ENCODE assay signal across 21 mouse cellular contexts in genomic region chr19:34953842-34954541, GRCm38 (mm10). TPM values are rescaled to one million over a fixed set of nuclear protein-coding genes. Genes with fewer than 3 reads are reported as not detected.
DNase-seq lines count a peak whose midpoint lies in the region; ATAC-seq and TF ChIP-seq lines count a peak whose summit lies in the region.
"Had no signal": no experiment of that assay in that cellular context is flagged by ENCODE, and none has a peak within 500 bp of the region (broad histone marks: within the 10 kb centered on the region; RNA-seq: fewer than 3 reads in every experiment).

No protein-coding gene starts in this region.

- ATAC-seq in heart, embryonic 15.5 days (replicated peaks; ENCODE audit: insufficient number of reproducible peaks, insufficient read depth, low FRiP score, low read depth), result peak; percentile 64; the same call in 1 of the 2 replicates
- ATAC-seq: liver, embryonic 12.5 days; midbrain, embryonic 13.5 days had no signal

- no peaks in the 10 kb centered on the region for H3K27me3 ChIP-seq in heart, embryonic 15.5 days
- H3K27me3 ChIP-seq in hindbrain, embryonic 10.5 days (ENCODE audit: insufficient read depth, poor library complexity, severe bottlenecking), result no peaks in the 10 kb centered on the region
- H3K27me3 ChIP-seq: embryonic facial prominence, embryonic 13.5 days; liver, embryonic 12.5 days; lung, embryonic 15.5 days; midbrain, embryonic 13.5 days had no signal

- H3K4me1 ChIP-seq in heart, embryonic 15.5 days (replicated peaks), result no peaks in the 10 kb centered on the region
- H3K4me1 ChIP-seq in hindbrain, embryonic 10.5 days (replicated peaks), result no peaks in the 10 kb centered on the region
- H3K4me1 ChIP-seq: embryonic facial prominence, embryonic 13.5 days; limb, embryonic 10.5 days; liver, embryonic 12.5 days; lung, embryonic 15.5 days; midbrain, embryonic 13.5 days had no signal

- no peak overlapping the region for H3K9ac ChIP-seq in heart, embryonic 15.5 days
- H3K9ac ChIP-seq: embryonic facial prominence, embryonic 13.5 days; liver, embryonic 12.5 days; lung, embryonic 15.5 days; midbrain, embryonic 13.5 days had no signal

- no peak overlapping the region for H3K4me3 ChIP-seq in gastrocnemius, adult 2 months
- no peak overlapping the region for H3K4me3 ChIP-seq in heart, embryonic 15.5 days
- no peak overlapping the region for H3K4me3 ChIP-seq in hindbrain, embryonic 10.5 days
- H3K4me3 ChIP-seq: embryonic facial prominence, embryonic 13.5 days; layer of hippocampus, adult 2 months; left cerebral cortex, adult 2 months; limb, embryonic 10.5 days; liver, embryonic 12.5 days; lung, embryonic 15.5 days; midbrain, embryonic 13.5 days had no signal

- no peak for DNase-seq in gastrocnemius, adult 2 months
- DNase-seq in gastrocnemius, postnatal 36 days, result no peak
- DNase-seq in 416B (ENCODE audit: low read depth), result peak; percentile 25
- DNase-seq in adipocyte (ENCODE audit: low spot score), result peak; percentile 12
- DNase-seq in liver, result no peak
- DNase-seq in kidney, postnatal 4 days, result no peak
- no peak for DNase-seq in hindbrain, embryonic 10.5 days (ENCODE audit: low spot score)
- DNase-seq: adrenal gland, adult 8-10 months; B cell, adult 2 months; cerebellum, adult 18-20 months; gastrocnemius, postnatal 10 days; right cerebral cortex, postnatal 4 days; thymus, postnatal 36 days had no signal

- TF ChIP-seq CTCF in gastrocnemius, adult 2 months (IDR thresholded peaks at IDR 0.05), result 0 out of 2 replicates have a peak, but pooled peaks have one; percentile 8

- peaks cover 30% of the 10 kb centered on the region for H3K36me3 ChIP-seq in heart, embryonic 15.5 days
- H3K36me3 ChIP-seq in hindbrain, embryonic 10.5 days, result peaks cover 95% of the 10 kb centered on the region

- intact Hi-C loops in gastrocnemius, adult 2 months (cut with DNase I), result no loop called here
- intact Hi-C loops in gastrocnemius, postnatal 36 days (cut with DNase I), result no loop called here

- H3K27ac ChIP-seq in gastrocnemius, adult 2 months, result no peak overlapping the region
- H3K27ac ChIP-seq in heart, embryonic 15.5 days, result peak overlapping the region; percentile 43; the same call in 1 of the 2 replicates
- H3K27ac ChIP-seq in hindbrain, embryonic 10.5 days, result no peak overlapping the region
- H3K27ac ChIP-seq: embryonic facial prominence, embryonic 13.5 days; layer of hippocampus, adult 2 months; left cerebral cortex, adult 2 months; limb, embryonic 10.5 days; liver, embryonic 12.5 days; lung, embryonic 15.5 days; midbrain, embryonic 13.5 days had no signal

- WGBS in heart, embryonic 15.5 days, result 61% methylated on average over 11 of the region's 11 CpGs
- 94% methylated on average over 11 of the region's 11 CpGs for WGBS in hindbrain, embryonic 10.5 days

- no peaks in the 10 kb centered on the region for H3K9me3 ChIP-seq in heart, embryonic 15.5 days (replicated peaks)
- no peaks in the 10 kb centered on the region for H3K9me3 ChIP-seq in hindbrain, embryonic 10.5 days
- H3K9me3 ChIP-seq: embryonic facial prominence, embryonic 13.5 days; limb, embryonic 10.5 days; liver, embryonic 12.5 days; lung, embryonic 15.5 days; midbrain, embryonic 13.5 days had no signal

- no peak overlapping the region for H3K4me2 ChIP-seq in heart, embryonic 15.5 days
- H3K4me2 ChIP-seq: embryonic facial prominence, embryonic 13.5 days; liver, embryonic 12.5 days; lung, embryonic 15.5 days; midbrain, embryonic 13.5 days had no signal

RNA-seq across cellular contexts. Expression of gene Kif20b, which starts 31.8 kb away (rescaled TPM):
- total RNA-seq in gastrocnemius, adult 2 months (2021), result under 1 TPM; 0.11 to 0.38 TPM
- 1 to 10 TPM; 1.1 TPM for total RNA-seq in gastrocnemius, postnatal 36 days (2021)
- polyA plus RNA-seq in heart, embryonic 15.5 days (2015; fragmentation: Nextera tagmentation; extraction: Ambion mirVana), result 37.3 and 39.0 TPM in 2 replicates
- polyA plus RNA-seq in hindbrain, embryonic 10.5 days (2016; fragmentation: Nextera tagmentation; extraction: Ambion mirVana), result 41.6 and 82.6 TPM in 2 replicates

Comparison
In these comparisons a context has a peak if more than half of its experiments do, and no peak if none do; other contexts are left out.
1. DNase-seq: peak in 416B (single experiment) and adipocyte (single experiment); none in gastrocnemius, adult 2 months (single experiment), gastrocnemius, postnatal 36 days (0 of 2), liver (single experiment), kidney, postnatal 4 days (0 of 2) and hindbrain, embryonic 10.5 days (single experiment).